Mouse (Mus musculus) stomach, embryonic 15.5 days (tissue): ENCODE data around the gene Map1b. TPM values are rescaled to one million over a fixed set of nuclear protein-coding genes. Genes with fewer than 3 reads are reported as not detected.
A peak's percentile ranks its signal among the peaks of the same experiment; 100 is the strongest.

Source experiments
- ATAC-seq: fragments of 200-750 bp; cut with Nextera tagmentation; 2 replicates; pipeline ENCODE4 v1.8.0; 2017; ENCODE audit warnings: low read depth, moderate number of reproducible peaks, moderate TSS enrichment; ENCODE audit not compliant: insufficient read depth, low FRiP score
- H3K27ac ChIP-seq: fragments of 300-500 bp; sonication (generic); 2 replicates; pipeline ENCODE4 v1.5.1; 2015; ENCODE audit warnings: mild to moderate bottlenecking, inconsistent platforms
- H3K27me3 ChIP-seq: fragments of 300-500 bp; sonication (generic); replicated peaks from 2 replicates; pipeline ENCODE4 v1.6.1; 2015; ENCODE audit warnings: inconsistent platforms
- H3K36me3 ChIP-seq: fragments of 300-500 bp; sonication (generic); 2 replicates; pipeline ENCODE4 v1.6.1; 2015; ENCODE audit warnings: inconsistent platforms
- H3K4me1 ChIP-seq: fragments of 300-500 bp; sonication (generic); 2 replicates; pipeline ENCODE4 v1.6.1; 2015; ENCODE audit warnings: inconsistent platforms
- H3K4me2 ChIP-seq: fragments of 300-500 bp; sonication (generic); 2 replicates; pipeline ENCODE4 v1.6.1; 2015; ENCODE audit warnings: mild to moderate bottlenecking, inconsistent platforms
- H3K4me3 ChIP-seq: fragments of 300-500 bp; sonication (generic); replicated peaks from 2 replicates; pipeline ENCODE4 v1.5.1; 2015; ENCODE audit warnings: inconsistent platforms
- H3K9ac ChIP-seq: fragments of 300-500 bp; sonication (generic); 2 replicates; pipeline ENCODE4 v1.6.1; 2015; ENCODE audit warnings: inconsistent platforms
- H3K9me3 ChIP-seq: fragments of 300-500 bp; sonication (generic); 2 replicates; pipeline ENCODE4 v1.6.1; 2016; ENCODE audit warnings: inconsistent platforms
- WGBS: fragments of 180-500 bp; shearing (Covaris S2); methylation state at CpG from one replicate; pipeline ENCODE4 v1.1.7; 2015; 5-methylcytosine and 5-hydroxymethylcytosine counted together
- polyA plus RNA-seq: library from polyadenylated mRNA; unstranded; fragments of >200 nt; fragmentation: Nextera tagmentation; extraction: Ambion mirVana; gene quantifications from 2 replicates; pipeline ENCODE4 v1.2.1, GENCODE M21; 2015

Gene Map1b
- polyA plus RNA-seq, 1 experiment from 2014 or later, result 131 TPM

DNA sequence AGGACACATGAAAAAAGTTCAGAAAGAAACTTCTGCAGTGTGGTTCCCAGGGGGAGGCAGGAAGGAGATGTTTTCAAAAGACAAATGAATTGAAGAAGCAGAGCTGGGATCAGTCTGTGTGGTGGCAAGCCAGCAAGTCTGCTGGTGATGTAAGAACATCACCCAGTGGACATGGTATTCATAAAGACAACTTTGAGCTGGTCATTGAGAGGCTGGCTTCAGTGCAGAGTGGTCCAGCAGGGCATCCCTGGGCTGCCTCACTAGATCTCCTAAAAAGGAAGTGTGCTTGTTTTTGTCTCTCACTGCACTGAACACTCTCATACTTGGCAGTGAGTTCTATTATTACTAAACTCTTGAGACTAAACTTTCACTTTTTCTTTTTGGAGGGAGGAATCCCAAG is 32.9 kb downstream of the Map1b start:
- no peaks in the 10 kb centered on the region for H3K27me3 ChIP-seq
- H3K27ac ChIP-seq, result peak overlapping the region; percentile 48; the same call in 1 of the 2 replicates
- no peak for ATAC-seq
- H3K4me1 ChIP-seq, result 0 out of 2 replicates have a peak, but pooled peaks cover 8% of the 10 kb centered on the region
- no peak overlapping the region for H3K4me2 ChIP-seq
- no peaks in the 10 kb centered on the region for H3K36me3 ChIP-seq
- H3K9me3 ChIP-seq, result no peaks in the 10 kb centered on the region
- H3K9ac ChIP-seq, result no peak overlapping the region
- H3K4me3 ChIP-seq, result no peak overlapping the region

GRCm38 (mm10) chr13:99475488-99475887 is 40.9 kb downstream of the Map1b start:
- 8% methylated on average over 6 of the region's 6 CpGs for WGBS
- Histone ChIP-seq H3K4me3 (no peak overlapping the region), H3K27ac (peak overlapping the region; percentile 78), H3K9me3 (no peaks in the 10 kb centered on the region), H3K4me2 (peak overlapping the region; percentile 11; the same call in 1 of the 2 replicates), H3K4me1 (peaks cover 4% of the 10 kb centered on the region; the same call in 1 of the 2 replicates), H3K27me3 (no peaks in the 10 kb centered on the region), H3K36me3 (no peaks in the 10 kb centered on the region), H3K9ac (no peak overlapping the region)
- peak; percentile 89 for ATAC-seq

- Histone ChIP-seq H3K9ac (no peak overlapping the region), H3K36me3 (no peaks in the 10 kb centered on the region), H3K27ac (peak overlapping the region; percentile 78; the same call in 1 of the 2 replicates), H3K4me3 (no peak overlapping the region), H3K9me3 (no peaks in the 10 kb centered on the region), H3K27me3 (no peaks in the 10 kb centered on the region), H3K4me1 (peaks cover 4% of the 10 kb centered on the region; the same call in 1 of the 2 replicates), H3K4me2 (peak overlapping the region; percentile 11; the same call in 1 of the 2 replicates)
- 12% methylated on average over 5 of the region's 5 CpGs for WGBS
- ATAC-seq, result no peak
These were observed 41.3 kb downstream of the Map1b start for GRCm38 (mm10) chr13:99475033-99475432.

DNA sequence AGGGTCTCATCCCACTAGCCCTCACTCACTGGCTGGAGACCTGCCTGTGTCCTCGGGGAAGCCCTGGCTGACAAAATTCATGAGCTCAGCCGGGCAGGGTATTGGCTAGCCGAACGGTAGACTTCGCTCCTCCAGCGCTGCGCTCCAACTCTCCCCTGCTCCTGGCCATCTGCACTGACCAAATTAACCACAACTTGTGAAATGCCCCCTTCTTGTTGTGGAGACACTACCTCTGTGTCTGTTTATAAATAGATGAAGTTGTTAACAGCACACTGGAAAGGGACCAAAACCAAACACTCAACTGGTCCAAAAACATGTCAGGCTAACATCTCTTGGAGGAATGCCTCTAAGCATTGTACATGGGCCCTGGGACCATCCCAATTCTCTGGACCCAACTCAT is 42.2 kb downstream of the Map1b start:
- Histone ChIP-seq H3K9ac (no peak overlapping the region), H3K27ac (no peak overlapping the region), H3K4me2 (no peak overlapping the region), H3K4me1 (peaks cover 4% of the 10 kb centered on the region; the same call in 1 of the 2 replicates), H3K27me3 (no peaks in the 10 kb centered on the region), H3K9me3 (no peaks in the 10 kb centered on the region), H3K36me3 (no peaks in the 10 kb centered on the region), H3K4me3 (no peak overlapping the region)
- WGBS, result 93% methylated on average over 7 of the region's 7 CpGs
- no peak for ATAC-seq

GRCm38 (mm10) chr13:99472028-99472427 is 44.3 kb downstream of the Map1b start:
- ATAC-seq, result no peak
- no peak overlapping the region for H3K4me2 ChIP-seq
- 85% methylated on average over 9 of the region's 9 CpGs for WGBS
- H3K4me3 ChIP-seq, result no peak overlapping the region
- H3K27me3 ChIP-seq, result no peaks in the 10 kb centered on the region
- no peak overlapping the region for H3K9ac ChIP-seq
- H3K9me3 ChIP-seq, result no peaks in the 10 kb centered on the region
- peaks cover 4% of the 10 kb centered on the region; the same call in 1 of the 2 replicates for H3K4me1 ChIP-seq
- H3K36me3 ChIP-seq, result no peaks in the 10 kb centered on the region
- H3K27ac ChIP-seq, result no peak overlapping the region

- H3K9me3 ChIP-seq, result no peaks in the 10 kb centered on the region
- H3K36me3 ChIP-seq, result no peaks in the 10 kb centered on the region
- H3K4me1 ChIP-seq, result no peaks in the 10 kb centered on the region; the same call in 1 of the 2 replicates
- no peak overlapping the region for H3K27ac ChIP-seq
- H3K4me3 ChIP-seq, result no peak overlapping the region
- no peak overlapping the region for H3K9ac ChIP-seq
- WGBS, result 88% methylated on average over 7 of the region's 7 CpGs
- ATAC-seq, result no peak
- H3K27me3 ChIP-seq, result no peaks in the 10 kb centered on the region
- H3K4me2 ChIP-seq, result no peak overlapping the region
These were observed 46.3 kb downstream of the Map1b start for GRCm38 (mm10) chr13:99470084-99470483.

DNA sequence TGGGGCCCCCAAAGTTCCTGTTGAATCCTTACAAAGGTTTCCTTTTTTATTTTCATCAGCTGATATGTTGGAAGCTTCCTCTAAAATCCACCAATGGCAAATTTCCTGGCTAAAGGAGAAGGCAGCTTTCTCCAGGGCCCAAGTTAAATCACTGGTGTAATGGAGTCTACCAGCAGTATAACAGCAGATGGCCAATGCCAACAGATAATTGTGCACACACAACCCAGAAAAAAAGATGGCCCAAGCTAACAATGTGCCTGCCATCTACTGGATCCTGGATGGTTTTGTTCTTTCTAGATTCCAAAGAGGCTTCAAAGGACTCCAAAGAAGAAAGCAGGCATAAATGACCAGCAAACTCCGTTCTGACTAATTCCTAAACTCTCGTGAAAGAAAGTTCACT is 48.1 kb downstream of the Map1b start:
- no peak overlapping the region for H3K27ac ChIP-seq
- no peak for ATAC-seq
- H3K36me3 ChIP-seq, result no peaks in the 10 kb centered on the region
- H3K9me3 ChIP-seq, result no peaks in the 10 kb centered on the region
- no peak overlapping the region for H3K4me2 ChIP-seq
- WGBS, result 85% methylated on average over 2 of the region's 2 CpGs
- no peak overlapping the region for H3K9ac ChIP-seq
- no peaks in the 10 kb centered on the region for H3K4me1 ChIP-seq
- H3K4me3 ChIP-seq, result no peak overlapping the region
- H3K27me3 ChIP-seq, result no peaks in the 10 kb centered on the region

- WGBS, result 55% methylated on average over 6 of the region's 6 CpGs
- Histone ChIP-seq H3K9ac (no peak overlapping the region), H3K4me1 (no peaks in the 10 kb centered on the region), H3K4me3 (no peak overlapping the region), H3K36me3 (no peaks in the 10 kb centered on the region), H3K27me3 (no peaks in the 10 kb centered on the region), H3K27ac (no peak overlapping the region), H3K4me2 (no peak overlapping the region), H3K9me3 (no peaks in the 10 kb centered on the region)
- no peak for ATAC-seq
These were observed 49.5 kb downstream of the Map1b start for GRCm38 (mm10) chr13:99466811-99467315.

DNA sequence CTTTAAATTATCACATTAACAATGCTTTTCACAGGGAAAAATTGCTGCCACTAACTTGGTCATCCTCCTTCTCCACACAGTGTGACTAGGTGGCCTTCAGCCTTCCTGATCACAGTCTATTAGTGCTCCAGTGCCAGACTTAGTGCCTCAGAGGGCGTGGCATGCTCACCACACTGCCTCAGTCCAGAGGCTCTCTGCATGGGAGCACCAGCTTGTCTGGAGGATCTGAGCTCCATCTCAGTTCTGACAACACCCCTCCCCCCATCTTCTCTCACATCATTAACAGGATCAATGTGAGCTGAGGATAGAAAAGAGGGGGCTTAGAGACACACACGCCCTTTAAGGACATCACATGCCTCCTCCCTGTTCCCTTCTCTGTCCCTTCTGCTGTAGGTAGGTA is 50.3 kb downstream of the Map1b start:
- no peaks in the 10 kb centered on the region for H3K4me1 ChIP-seq
- 56% methylated on average over 2 of the region's 2 CpGs for WGBS
- no peak overlapping the region for H3K4me3 ChIP-seq
- H3K36me3 ChIP-seq, result no peaks in the 10 kb centered on the region
- no peak overlapping the region for H3K27ac ChIP-seq
- H3K9ac ChIP-seq, result no peak overlapping the region
- H3K4me2 ChIP-seq, result no peak overlapping the region
- H3K27me3 ChIP-seq, result no peaks in the 10 kb centered on the region
- no peak for ATAC-seq
- no peaks in the 10 kb centered on the region for H3K9me3 ChIP-seq

DNA sequence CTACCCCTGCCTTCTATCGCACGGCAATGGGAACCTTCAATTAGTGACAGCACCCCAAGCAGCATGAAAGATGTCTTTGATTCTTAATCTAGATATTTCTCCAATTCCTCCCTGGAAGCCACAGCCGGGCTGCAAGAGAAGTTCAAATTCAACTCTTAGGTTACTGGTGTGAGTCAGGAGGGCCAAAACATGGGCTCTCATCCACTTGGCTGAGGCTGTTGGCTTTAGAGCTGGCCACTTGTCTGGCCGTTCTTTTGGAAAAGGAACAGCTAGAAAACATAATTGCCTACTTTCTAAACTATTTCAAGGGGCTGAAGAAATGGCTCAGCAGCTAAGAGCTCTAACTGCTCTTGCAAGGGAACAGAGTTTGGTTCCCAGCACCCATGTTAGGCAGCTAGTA is 51.8 kb downstream of the Map1b start:
- H3K27me3 ChIP-seq, result no peaks in the 10 kb centered on the region
- no peaks in the 10 kb centered on the region for H3K36me3 ChIP-seq
- ATAC-seq, result no peak
- H3K27ac ChIP-seq, result no peak overlapping the region
- no peak overlapping the region for H3K9ac ChIP-seq
- no peaks in the 10 kb centered on the region for H3K9me3 ChIP-seq
- H3K4me1 ChIP-seq, result no peaks in the 10 kb centered on the region
- WGBS, result 60% methylated on average over 4 of the region's 4 CpGs
- no peak overlapping the region for H3K4me3 ChIP-seq
- no peak overlapping the region for H3K4me2 ChIP-seq

DNA sequence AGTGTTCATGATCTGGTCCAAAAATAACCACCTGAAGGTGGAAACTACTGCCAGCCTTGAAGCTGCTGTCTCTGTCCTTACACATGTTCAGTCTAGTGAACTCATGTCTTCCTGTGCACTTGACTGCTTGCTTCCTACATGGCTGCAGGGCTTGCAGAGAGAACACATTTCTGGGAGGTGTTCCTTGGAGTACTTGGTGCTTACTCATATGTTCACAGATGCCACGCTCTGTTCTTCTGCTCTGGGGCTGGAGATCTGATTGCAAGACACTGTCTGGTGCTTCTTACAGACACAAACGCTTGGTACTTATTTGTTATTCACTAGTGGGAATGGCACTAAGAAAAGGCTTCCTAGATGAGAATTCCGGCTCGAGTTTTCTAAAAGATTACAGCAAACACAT is 54.5 kb downstream of the Map1b start:
- H3K27me3 ChIP-seq, result no peaks in the 10 kb centered on the region
- no peak overlapping the region for H3K27ac ChIP-seq
- WGBS, result 87% methylated on average over 4 of the region's 4 CpGs
- no peak overlapping the region for H3K9ac ChIP-seq
- no peaks in the 10 kb centered on the region for H3K36me3 ChIP-seq
- H3K9me3 ChIP-seq, result no peaks in the 10 kb centered on the region
- no peaks in the 10 kb centered on the region for H3K4me1 ChIP-seq
- no peak overlapping the region for H3K4me2 ChIP-seq
- no peak overlapping the region for H3K4me3 ChIP-seq
- no peak for ATAC-seq

- Histone ChIP-seq H3K36me3 (no peaks in the 10 kb centered on the region), H3K9me3 (no peaks in the 10 kb centered on the region), H3K4me1 (no peaks in the 10 kb centered on the region), H3K9ac (no peak overlapping the region), H3K4me3 (no peak overlapping the region), H3K27ac (no peak overlapping the region), H3K4me2 (no peak overlapping the region), H3K27me3 (no peaks in the 10 kb centered on the region)
- ATAC-seq, result no peak
- 76% methylated on average over 4 of the region's 4 CpGs for WGBS
These were observed 56.7 kb downstream of the Map1b start for GRCm38 (mm10) chr13:99459612-99460011.
